Mouse (Mus musculus) brain, embryonic 14.5 days (tissue): ENCODE results near the gene Npm1. TPM values are rescaled to one million over a fixed set of nuclear protein-coding genes. Genes with fewer than 3 reads are reported as not detected.

Experiments used
- DNase-seq: peaks from one replicate; pipeline ENCODE4 v3.0.0-alpha.2; 2011; ENCODE audit warnings: low read depth
- CTCF ChIP-seq: fragments of 200-500 bp; IDR thresholded peaks from 2 replicates; pipeline ENCODE4 v1.5.1; 2012; ENCODE audit warnings: inconsistent platforms, mild to moderate bottlenecking, moderate library complexity, borderline replicate concordance; ENCODE audit not compliant: insufficient read depth, insufficient read length; ENCODE audit errors: extremely low read depth
- POLR2A ChIP-seq: fragments of 200-500 bp; IDR thresholded peaks from 2 replicates; pipeline ENCODE4 v1.6.1; 2012; ENCODE audit warnings: mild to moderate bottlenecking, inconsistent platforms, borderline replicate concordance; ENCODE audit not compliant: poor library complexity, insufficient read depth, insufficient read length, severe bottlenecking; ENCODE audit errors: extremely low read depth
- polyA plus RNA-seq: library from polyadenylated mRNA; depleted of rRNA; stranded (reverse); fragments of >200 nt; gene quantifications from 2 replicates; pipeline ENCODE4 v1.2.3, GENCODE M21; 2012; rRNA removed

The Npm1 gene
- 459 and 569 TPM in 2 replicates for polyA plus RNA-seq

DNA sequence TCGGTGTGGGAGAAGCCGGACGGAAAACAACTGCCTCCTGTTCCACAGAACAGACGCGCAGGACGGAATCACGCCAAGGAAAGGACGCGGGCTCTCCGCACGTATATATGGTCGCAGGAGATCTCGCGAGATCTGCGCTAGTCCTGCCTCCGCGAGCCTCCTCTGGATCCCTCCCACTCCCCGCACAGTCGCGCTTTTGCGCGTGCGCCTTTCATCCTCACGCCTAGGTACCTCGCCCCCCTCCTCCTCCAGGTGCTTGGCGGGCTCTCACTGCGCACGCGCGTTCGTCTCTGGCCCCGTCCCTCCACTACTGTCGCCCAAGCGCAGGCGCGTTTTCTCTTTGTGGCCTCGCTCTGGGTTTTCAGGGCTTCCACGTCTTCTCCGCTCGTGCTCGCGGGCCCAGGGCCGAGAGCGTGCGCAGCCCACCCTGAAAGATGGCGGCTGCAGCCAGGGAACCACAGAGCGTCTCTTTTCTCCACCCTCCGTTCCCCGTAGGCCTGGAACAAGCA lies at the start of gene Npm1:
Gene Npm1 (minus strand): TSS at position 209 of the 509 bp plus-strand sequence.
- peak; percentile 100 for DNase-seq
- TF ChIP-seq CTCF (no peak), POLR2A (peak; percentile 76; the same call in 1 of the 2 replicates)

DNA sequence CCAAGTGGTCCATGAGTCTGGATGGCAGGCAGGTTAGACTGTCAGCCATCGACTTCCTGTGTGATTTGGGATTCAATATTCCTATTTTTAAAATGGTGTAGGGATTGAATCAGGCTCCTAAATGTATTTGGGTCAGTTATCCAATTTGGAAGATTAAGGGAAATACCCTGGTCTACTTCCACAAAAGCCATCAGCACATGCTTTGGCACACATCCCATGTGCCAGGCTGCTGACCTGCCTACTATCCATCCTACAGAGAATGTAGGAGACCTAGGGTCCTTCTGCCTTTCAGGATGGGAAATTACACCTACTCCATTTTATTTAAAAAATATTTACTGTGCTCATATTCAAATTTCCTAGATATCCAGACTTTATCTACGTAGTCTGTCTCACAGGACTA lies 44.4 kb upstream of the Npm1 start:
- no peak for TF ChIP-seq POLR2A

DNA sequence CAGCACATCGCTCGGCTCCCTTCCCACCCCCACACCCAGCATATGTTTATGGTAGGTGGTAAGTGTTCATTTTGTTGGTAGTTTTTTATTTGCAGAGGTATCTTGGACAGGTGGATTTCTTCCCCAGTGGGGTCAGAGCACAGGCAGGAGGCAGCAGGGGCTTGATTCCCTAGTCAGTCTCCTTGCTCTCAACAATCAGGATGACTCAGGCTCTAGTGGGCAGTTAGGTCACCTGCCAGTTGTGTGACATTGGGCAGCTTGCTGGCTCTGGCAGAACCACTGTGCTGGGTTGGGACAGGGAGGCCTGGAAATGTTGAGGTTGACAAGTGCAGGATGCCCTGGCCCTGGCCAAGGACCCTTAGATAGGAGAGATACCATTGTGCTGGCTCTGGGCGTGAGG lies 42.0 kb upstream of the Npm1 start:
- no peak for TF ChIP-seq POLR2A
- no peak for TF ChIP-seq CTCF

More for the DNA sequence above, 44.4 kb upstream of the Npm1 start:
- DNase-seq, result no peak

DNA sequence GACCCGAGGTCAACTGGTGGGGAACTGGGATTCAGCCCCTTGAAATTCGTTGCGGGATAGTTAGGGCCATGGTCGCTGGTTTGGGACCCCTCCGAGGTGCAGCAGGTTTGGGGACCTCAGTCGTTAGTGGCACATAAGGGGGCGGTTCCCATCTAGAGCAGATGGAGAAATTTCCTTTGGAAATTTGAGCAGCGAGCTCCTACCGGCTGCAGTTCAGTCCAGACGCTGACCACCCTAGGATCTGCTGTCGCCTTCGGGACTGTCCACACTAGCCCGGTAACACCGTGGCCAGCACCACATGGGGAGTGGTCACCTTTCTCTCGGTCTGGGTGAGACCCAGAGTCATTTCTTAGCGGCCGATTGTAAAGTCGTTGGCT lies 41.3 kb upstream of the Npm1 start:
- TF ChIP-seq CTCF (no peak), POLR2A (no peak)

More for the DNA sequence above, 42.0 kb upstream of the Npm1 start:
- no peak for DNase-seq

DNA sequence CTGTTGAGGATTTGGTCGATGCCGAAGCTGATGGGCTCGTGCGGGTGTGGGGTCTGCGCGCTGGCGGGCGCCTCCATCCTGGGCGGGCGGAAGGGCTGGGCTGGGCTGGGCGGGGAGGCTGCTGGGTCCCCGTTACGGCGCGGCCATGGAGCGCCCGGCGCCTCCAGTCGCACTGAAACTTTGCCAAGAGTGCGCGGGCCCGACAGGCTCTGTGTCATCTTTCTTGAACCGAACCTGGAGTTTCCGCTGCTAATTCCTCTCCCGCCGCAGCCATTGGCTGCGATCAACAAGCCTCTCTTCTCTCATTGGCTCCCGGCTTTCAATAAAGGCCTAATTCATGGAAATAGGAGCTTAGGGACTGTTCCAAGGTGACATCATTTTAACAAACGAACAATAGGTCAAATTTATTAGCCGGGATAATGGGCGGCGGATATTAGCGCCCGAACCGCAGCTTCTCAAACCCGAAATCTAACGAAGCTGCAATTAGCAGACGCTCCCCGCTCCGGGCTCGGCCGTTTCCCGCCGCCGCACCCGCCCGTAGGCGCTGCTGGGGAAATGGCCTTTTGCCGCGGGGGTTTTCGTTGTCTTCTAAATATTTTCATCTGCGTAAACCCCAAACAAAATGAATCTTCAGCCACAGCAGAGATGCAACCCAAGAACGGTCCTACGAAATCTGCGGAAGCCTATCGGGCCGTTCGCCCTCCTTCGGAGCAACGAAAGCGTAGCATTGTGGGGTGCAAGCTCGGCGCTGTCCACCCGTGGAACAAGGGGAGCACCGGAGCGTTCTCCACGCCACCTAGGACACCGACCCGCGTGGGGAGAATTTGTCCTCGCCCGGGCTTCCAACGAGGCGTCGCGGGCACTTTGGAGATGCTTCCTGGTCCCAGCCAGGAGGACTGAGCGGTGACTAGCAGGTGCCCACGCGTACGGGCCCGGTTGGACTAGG lies 40.6 kb upstream of the Npm1 start, which contains the start of gene Tlx3:
Gene Tlx3 (minus strand): TSS at position 207 of the 946 bp plus-strand sequence.
- peak; percentile 91 for DNase-seq
- TF ChIP-seq CTCF, result no peak
- no peak for TF ChIP-seq POLR2A

More for the DNA sequence above, 41.3 kb upstream of the Npm1 start:
- DNase-seq, result peak; percentile 49

DNA sequence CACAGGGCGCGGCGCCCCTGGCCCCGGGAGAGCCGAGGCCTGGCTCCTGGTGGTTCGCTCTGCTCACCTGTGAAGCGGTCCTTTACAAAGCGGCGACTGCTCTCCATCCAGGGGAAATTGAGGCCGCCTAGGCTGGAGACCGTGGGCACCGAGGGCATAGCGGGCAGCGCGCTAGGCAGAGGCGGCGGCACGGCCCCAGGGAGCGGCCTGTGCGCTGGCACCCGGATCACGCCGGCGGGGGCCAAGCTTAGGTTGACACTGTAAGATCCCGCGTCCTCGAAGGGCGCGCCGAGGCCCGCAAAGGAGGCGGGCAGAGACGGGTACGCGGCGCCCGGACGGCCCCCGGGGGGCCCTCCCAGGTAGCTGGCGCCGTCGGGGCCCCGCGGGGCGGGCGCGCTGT lies 40.0 kb upstream of the Npm1 start:
- no peak for DNase-seq
- no peak for TF ChIP-seq CTCF
- TF ChIP-seq POLR2A, result no peak

DNA sequence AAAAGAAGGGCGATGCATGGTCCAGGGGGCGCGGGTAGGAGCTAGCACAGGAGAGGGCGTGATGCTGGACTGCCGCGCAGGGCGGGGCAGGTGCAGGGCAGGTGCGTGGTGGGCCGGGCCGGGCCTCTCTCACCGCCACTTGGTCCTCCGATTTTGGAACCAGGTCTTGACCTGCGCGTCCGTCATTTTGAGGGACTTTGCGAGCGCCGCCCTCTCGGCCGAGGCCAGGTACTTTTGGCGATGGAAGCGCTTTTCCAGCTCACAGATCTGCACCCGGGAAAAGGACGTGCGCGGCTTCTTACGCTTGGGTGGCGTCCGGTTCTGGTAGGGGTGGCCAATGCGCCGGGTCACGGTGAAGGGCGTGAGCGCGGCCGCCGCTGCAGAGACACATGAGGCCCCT lies 39.3 kb upstream of the Npm1 start:
- DNase-seq, result no peak
- peak; percentile 31; the same call in 1 of the 2 replicates for TF ChIP-seq CTCF
- no peak for TF ChIP-seq POLR2A

DNA sequence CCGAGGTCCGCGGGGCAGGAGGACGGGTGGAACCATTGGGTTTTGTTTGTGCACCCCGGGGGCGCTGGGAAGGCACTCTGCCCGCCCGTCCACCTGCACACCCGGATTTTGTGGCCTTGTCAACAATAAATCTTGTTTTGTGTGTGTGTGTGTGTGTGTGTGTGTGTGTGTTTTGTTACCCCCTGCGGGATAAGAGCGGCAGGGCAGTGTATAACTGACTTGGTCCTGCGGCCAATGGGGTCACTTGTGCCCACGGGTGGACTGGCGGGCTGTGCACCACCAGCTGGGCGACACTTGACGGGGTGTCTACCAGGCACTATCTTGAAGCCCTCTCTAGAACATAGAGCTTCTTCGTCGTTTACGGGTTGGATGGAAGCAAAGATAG lies 38.6 kb upstream of the Npm1 start:
- no peak for TF ChIP-seq POLR2A
- TF ChIP-seq CTCF, result no peak
- peak; percentile 31 for DNase-seq

DNA sequence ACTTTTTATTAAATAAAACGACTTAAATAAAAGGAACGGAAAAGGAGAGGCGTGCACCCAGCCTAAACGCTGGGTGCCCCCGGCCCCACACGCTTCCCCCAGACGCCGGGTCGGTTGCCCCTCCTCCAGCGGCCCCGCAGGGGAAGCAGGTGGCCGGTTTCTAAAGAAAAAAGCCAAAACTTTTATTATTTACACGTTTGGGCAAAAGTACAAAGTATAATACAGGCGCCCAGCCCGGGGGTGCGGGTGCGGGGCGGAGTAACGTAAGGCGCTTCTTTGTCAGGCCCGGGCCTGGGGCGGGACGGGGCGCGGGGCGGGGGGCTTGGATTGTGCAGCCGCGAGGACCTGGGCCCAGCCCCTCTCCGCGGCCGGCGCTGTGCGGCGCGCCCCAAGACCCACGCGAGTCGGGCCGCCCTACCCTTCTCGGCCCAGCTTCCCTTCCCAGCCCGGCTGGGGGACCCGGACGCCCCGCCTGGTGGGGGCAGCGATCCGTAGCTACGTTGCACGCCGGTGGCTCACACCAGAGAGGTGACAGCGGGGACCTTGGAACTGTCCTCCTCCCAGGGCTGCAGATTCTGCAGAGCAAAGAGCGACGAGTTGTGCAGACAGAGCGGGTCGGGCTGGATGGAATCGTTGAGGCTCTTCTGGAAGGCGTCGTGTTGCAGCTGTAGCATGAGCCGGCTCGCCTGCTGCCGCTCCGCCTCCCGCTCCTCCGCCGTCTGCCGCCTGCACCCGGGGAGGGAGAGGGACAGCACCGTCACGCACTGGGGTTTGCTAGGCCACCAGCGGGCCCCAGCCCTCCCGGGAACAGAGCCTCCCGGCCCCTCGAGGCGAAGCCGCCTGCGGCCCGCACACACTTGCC lies 38.0 kb upstream of the Npm1 start:
- TF ChIP-seq POLR2A (no peak), CTCF (no peak)
- DNase-seq, result peak; percentile 82

- DNase-seq, result peak; percentile 42
- TF ChIP-seq POLR2A (no peak), CTCF (no peak)
Observed at GRCm38 (mm10) chr11:33199906-33200763, 37.1 kb upstream of the Npm1 start.
